Mouse (Mus musculus): ENCODE data around the gene Ino80d. TPM values are rescaled to one million over a fixed set of nuclear protein-coding genes. Genes with fewer than 3 reads are reported as not detected.

The Ino80d gene
- polyA plus RNA-seq, 1 experiment from 2014 or later = 10.3 TPM

- Histone ChIP-seq H3K4me1 (ENCODE audit: control insufficient read depth, insufficient read depth, low read length) (no peaks in the 10 kb centered on the region), H3K9me3 (ENCODE audit: control insufficient read depth, low read length) (no peaks in the 10 kb centered on the region), H3K27me3 (ENCODE audit: control insufficient read depth, insufficient read depth, low read length) (no peaks in the 10 kb centered on the region), H3K4me2 (ENCODE audit: low read length) (no peak overlapping the region), H3K9ac (replicated peaks; ENCODE audit: low read length) (no peak overlapping the region), H3K36me3 (ENCODE audit: control insufficient read depth, insufficient read depth, low read length) (peaks cover 48% of the 10 kb centered on the region), H3K27ac (replicated peaks; ENCODE audit: low read depth, low read length) (no peak overlapping the region), H3K4me3 (replicated peaks; ENCODE audit: low read depth, low read length) (no peak overlapping the region)
- no peak for DNase-seq
- 91% methylated on average over 4 of the region's 4 CpGs for WGBS
- no peak for ATAC-seq (ENCODE audit: low FRiP score, low TSS enrichment)
Measured at GRCm38 (mm10) chr1:63098831-63099230, 15.6 kb downstream of the Ino80d start.

GRCm38 (mm10) chr1:63096071-63096470, 18.4 kb downstream of the Ino80d start:
- Histone ChIP-seq H3K9me3 (ENCODE audit: control insufficient read depth, low read length) (no peaks in the 10 kb centered on the region), H3K9ac (replicated peaks; ENCODE audit: low read length) (no peak overlapping the region), H3K36me3 (ENCODE audit: control insufficient read depth, insufficient read depth, low read length) (peaks cover 54% of the 10 kb centered on the region), H3K27me3 (ENCODE audit: control insufficient read depth, insufficient read depth, low read length) (no peaks in the 10 kb centered on the region), H3K4me2 (ENCODE audit: low read length) (no peak overlapping the region), H3K4me1 (ENCODE audit: control insufficient read depth, insufficient read depth, low read length) (no peaks in the 10 kb centered on the region), H3K4me3 (replicated peaks; ENCODE audit: low read depth, low read length) (no peak overlapping the region), H3K27ac (replicated peaks; ENCODE audit: low read depth, low read length) (no peak overlapping the region)
- DNase-seq (no peak), ATAC-seq (ENCODE audit: low FRiP score, low TSS enrichment) (no peak)
- WGBS = 87% methylated on average over 5 of the region's 5 CpGs

- no peak for ATAC-seq (ENCODE audit: low FRiP score, low TSS enrichment)
- 93% methylated on average over 5 of the region's 5 CpGs for WGBS
- no peaks in the 10 kb centered on the region for H3K27me3 ChIP-seq (ENCODE audit: control insufficient read depth, insufficient read depth, low read length)
- no peak overlapping the region for H3K4me2 ChIP-seq (ENCODE audit: low read length)
- DNase-seq = no peak
- H3K4me3 ChIP-seq (replicated peaks; ENCODE audit: low read depth, low read length) = no peak overlapping the region
- no peaks in the 10 kb centered on the region for H3K4me1 ChIP-seq (ENCODE audit: control insufficient read depth, insufficient read depth, low read length)
- peaks cover 73% of the 10 kb centered on the region for H3K36me3 ChIP-seq (ENCODE audit: control insufficient read depth, insufficient read depth, low read length)
- no peak overlapping the region for H3K27ac ChIP-seq (replicated peaks; ENCODE audit: low read depth, low read length)
- no peaks in the 10 kb centered on the region for H3K9me3 ChIP-seq (ENCODE audit: control insufficient read depth, low read length)
- no peak overlapping the region for H3K9ac ChIP-seq (replicated peaks; ENCODE audit: low read length)
Measured at GRCm38 (mm10) chr1:63089795-63090194, 24.7 kb downstream of the Ino80d start.

GRCm38 (mm10) chr1:63088614-63089013, 25.9 kb downstream of the Ino80d start:
- no peak overlapping the region for H3K9ac ChIP-seq (replicated peaks; ENCODE audit: low read length)

GRCm38 (mm10) chr1:63080277-63080676, 34.2 kb downstream of the Ino80d start:
- Histone ChIP-seq H3K9ac (replicated peaks; ENCODE audit: low read length) (no peak overlapping the region), H3K4me2 (ENCODE audit: low read length) (no peak overlapping the region), H3K4me3 (replicated peaks; ENCODE audit: low read depth, low read length) (no peak overlapping the region), H3K27me3 (ENCODE audit: control insufficient read depth, insufficient read depth, low read length) (no peaks in the 10 kb centered on the region), H3K9me3 (ENCODE audit: control insufficient read depth, low read length) (no peaks in the 10 kb centered on the region), H3K27ac (replicated peaks; ENCODE audit: low read depth, low read length) (no peak overlapping the region), H3K4me1 (ENCODE audit: control insufficient read depth, insufficient read depth, low read length) (no peaks in the 10 kb centered on the region), H3K36me3 (ENCODE audit: control insufficient read depth, insufficient read depth, low read length) (peaks cover 31% of the 10 kb centered on the region)
- ATAC-seq (ENCODE audit: low FRiP score, low TSS enrichment) (no peak), DNase-seq (no peak)
- 86% methylated on average over 5 of the region's 5 CpGs for whole genome bisulfite sequencing

More at GRCm38 (mm10) chr1:63088614-63089013, 25.9 kb downstream of the Ino80d start:
- peaks cover 69% of the 10 kb centered on the region for H3K36me3 ChIP-seq (ENCODE audit: control insufficient read depth, insufficient read depth, low read length)
- ATAC-seq (ENCODE audit: low FRiP score, low TSS enrichment) (no peak), DNase-seq (no peak)
- WGBS = 93% methylated on average over 1 of the region's 1 CpGs
- H3K4me1 ChIP-seq (ENCODE audit: control insufficient read depth, insufficient read depth, low read length) = no peaks in the 10 kb centered on the region
- no peaks in the 10 kb centered on the region for H3K9me3 ChIP-seq (ENCODE audit: control insufficient read depth, low read length)
- H3K4me2 ChIP-seq (ENCODE audit: low read length) = no peak overlapping the region
- H3K4me3 ChIP-seq (replicated peaks; ENCODE audit: low read depth, low read length) = no peak overlapping the region
- no peak overlapping the region for H3K27ac ChIP-seq (replicated peaks; ENCODE audit: low read depth, low read length)
- no peaks in the 10 kb centered on the region for H3K27me3 ChIP-seq (ENCODE audit: control insufficient read depth, insufficient read depth, low read length)

GRCm38 (mm10) chr1:63076383-63076782, 38.1 kb downstream of the Ino80d start:
- H3K4me2 ChIP-seq (ENCODE audit: low read length) = no peak overlapping the region
- no peak overlapping the region for H3K4me3 ChIP-seq (replicated peaks; ENCODE audit: low read depth, low read length)
- ATAC-seq (ENCODE audit: low FRiP score, low TSS enrichment) (no peak), DNase-seq (no peak)
- H3K27me3 ChIP-seq (ENCODE audit: control insufficient read depth, insufficient read depth, low read length) = no peaks in the 10 kb centered on the region
- H3K27ac ChIP-seq (replicated peaks; ENCODE audit: low read depth, low read length) = no peak overlapping the region
- no peaks in the 10 kb centered on the region for H3K4me1 ChIP-seq (ENCODE audit: control insufficient read depth, insufficient read depth, low read length)
- no peak overlapping the region for H3K9ac ChIP-seq (replicated peaks; ENCODE audit: low read length)
- no peaks in the 10 kb centered on the region for H3K9me3 ChIP-seq (ENCODE audit: control insufficient read depth, low read length)
- H3K36me3 ChIP-seq (ENCODE audit: control insufficient read depth, insufficient read depth, low read length) = peaks cover 58% of the 10 kb centered on the region
- WGBS = 91% methylated on average over 2 of the region's 2 CpGs

- no peak for ATAC-seq (ENCODE audit: low FRiP score, low TSS enrichment)
- no peak overlapping the region for H3K4me3 ChIP-seq (replicated peaks; ENCODE audit: low read depth, low read length)
- H3K27me3 ChIP-seq (ENCODE audit: control insufficient read depth, insufficient read depth, low read length) = no peaks in the 10 kb centered on the region
- peaks cover 4% of the 10 kb centered on the region; the same call in 1 of the 2 replicates for H3K9me3 ChIP-seq (ENCODE audit: control insufficient read depth, low read length)
- H3K9ac ChIP-seq (replicated peaks; ENCODE audit: low read length) = no peak overlapping the region
- WGBS = 94% methylated on average over 1 of the region's 1 CpGs
- no peaks in the 10 kb centered on the region for H3K4me1 ChIP-seq (ENCODE audit: control insufficient read depth, insufficient read depth, low read length)
- no peak overlapping the region for H3K27ac ChIP-seq (replicated peaks; ENCODE audit: low read depth, low read length)
- DNase-seq = no peak
- no peak overlapping the region for H3K4me2 ChIP-seq (ENCODE audit: low read length)
- H3K36me3 ChIP-seq (ENCODE audit: control insufficient read depth, insufficient read depth, low read length) = peaks cover 78% of the 10 kb centered on the region
Measured at GRCm38 (mm10) chr1:63071379-63071778, 43.1 kb downstream of the Ino80d start.

GRCm38 (mm10) chr1:63058361-63058760, 56.1 kb downstream of the Ino80d start:
- Histone ChIP-seq H3K9me3 (ENCODE audit: control insufficient read depth, low read length) (no peaks in the 10 kb centered on the region), H3K27me3 (ENCODE audit: control insufficient read depth, insufficient read depth, low read length) (no peaks in the 10 kb centered on the region), H3K9ac (replicated peaks; ENCODE audit: low read length) (no peak overlapping the region), H3K4me2 (ENCODE audit: low read length) (no peak overlapping the region), H3K4me3 (replicated peaks; ENCODE audit: low read depth, low read length) (no peak overlapping the region), H3K36me3 (ENCODE audit: control insufficient read depth, insufficient read depth, low read length) (peaks cover 58% of the 10 kb centered on the region), H3K4me1 (ENCODE audit: control insufficient read depth, insufficient read depth, low read length) (no peaks in the 10 kb centered on the region), H3K27ac (replicated peaks; ENCODE audit: low read depth, low read length) (no peak overlapping the region)
- no peak for DNase-seq
- 96% methylated on average over 12 of the region's 12 CpGs for WGBS
- ATAC-seq (ENCODE audit: low FRiP score, low TSS enrichment) = no peak

GRCm38 (mm10) chr1:63057849-63058248, 56.6 kb downstream of the Ino80d start:
- Histone ChIP-seq H3K36me3 (ENCODE audit: control insufficient read depth, insufficient read depth, low read length) (peaks cover 58% of the 10 kb centered on the region), H3K4me2 (ENCODE audit: low read length) (no peak overlapping the region), H3K9ac (replicated peaks; ENCODE audit: low read length) (no peak overlapping the region), H3K4me1 (ENCODE audit: control insufficient read depth, insufficient read depth, low read length) (no peaks in the 10 kb centered on the region), H3K4me3 (replicated peaks; ENCODE audit: low read depth, low read length) (no peak overlapping the region), H3K27ac (replicated peaks; ENCODE audit: low read depth, low read length) (no peak overlapping the region), H3K27me3 (ENCODE audit: control insufficient read depth, insufficient read depth, low read length) (no peaks in the 10 kb centered on the region), H3K9me3 (ENCODE audit: control insufficient read depth, low read length) (no peaks in the 10 kb centered on the region)
- WGBS = 80% methylated on average over 11 of the region's 11 CpGs
- no peak for ATAC-seq (ENCODE audit: low FRiP score, low TSS enrichment)
- DNase-seq = no peak
